Mouse (Mus musculus) testis, adult 2 months (tissue): Measurements from ENCODE around the gene Mfsd4a.

Experiments used
- CTCF ChIP-seq: fragments of 200-500 bp; IDR thresholded peaks from 2 replicates; pipeline ENCODE4 v1.5.1; 2012; ENCODE audit warnings: low read depth, mild to moderate bottlenecking, inconsistent platforms, low read length, moderate library complexity; ENCODE audit not compliant: control insufficient read depth, insufficient read depth, insufficient replicate concordance
- POLR2A ChIP-seq: fragments of 200-500 bp; IDR thresholded peaks from 2 replicates; pipeline ENCODE4 v1.6.1; 2012; ENCODE audit warnings: low read depth, mild to moderate bottlenecking, inconsistent platforms, low read length, moderate library complexity; ENCODE audit not compliant: control insufficient read depth

DNA sequence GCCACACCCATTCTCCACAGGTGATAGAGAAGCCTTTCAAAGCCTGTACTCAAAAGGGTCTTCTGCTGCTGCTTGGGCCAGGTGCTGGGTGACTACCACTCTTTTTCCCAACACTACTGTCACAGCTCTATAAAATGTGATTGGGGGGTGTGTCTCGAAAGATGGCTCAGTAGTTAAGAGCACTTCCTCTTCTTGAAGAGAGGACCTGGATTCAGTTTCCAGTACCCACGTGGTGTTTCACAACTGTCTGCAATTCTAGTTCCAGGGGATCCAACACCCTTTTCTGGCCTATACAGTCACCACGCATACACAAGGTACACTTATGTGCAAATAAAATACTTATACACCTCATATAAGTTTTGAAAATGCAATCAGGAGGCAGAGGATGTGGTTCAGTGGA lies 13.5 kb downstream of the Mfsd4a start:
- no peak for TF ChIP-seq CTCF
- TF ChIP-seq POLR2A: no peak
